16 mouse cellular contexts compared by ENCODE assay signal in the genomic region with DNA sequence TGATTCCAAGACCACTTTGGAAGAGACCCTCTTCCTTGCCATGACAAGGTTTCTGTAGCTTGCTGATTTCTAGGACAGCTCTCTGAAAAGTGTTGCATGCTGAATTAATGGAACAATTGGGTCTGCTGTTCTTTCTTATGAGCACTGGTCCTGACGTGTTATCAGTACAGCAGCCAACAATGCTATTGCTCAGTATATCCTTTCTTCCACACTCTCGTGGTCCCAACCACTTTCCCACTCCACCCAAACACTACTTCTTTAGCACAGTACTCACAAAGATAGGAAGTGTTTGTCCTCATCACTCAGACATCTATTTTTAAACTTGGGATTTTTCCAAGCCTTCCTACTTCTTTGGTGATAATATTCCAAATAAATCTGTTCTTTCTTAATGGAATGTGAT.
"Had no signal": no experiment of that assay in that cellular context is flagged by ENCODE, and none has a peak within 500 bp of the region (broad histone marks: within the 10 kb centered on the region; RNA-seq: fewer than 3 reads in every experiment).

No protein-coding gene starts in this region.

- DNase-seq: kidney, adult 9 months; kidney, postnatal 36 days; layer of hippocampus, adult 9-11 months; layer of hippocampus, postnatal 36 days; retina, postnatal 1 day; right cerebral cortex, postnatal 4 days; spleen, adult 18-20 months; thymus, adult 2 months; thymus, postnatal 25 days had no signal

- H3K36me3 ChIP-seq: limb, embryonic 15.5 days; liver, embryonic 12.5 days; midbrain, embryonic 12.5 days; neural tube, embryonic 13.5 days; stomach, embryonic 15.5 days had no signal

- H3K9ac ChIP-seq: limb, embryonic 15.5 days; liver, embryonic 12.5 days; midbrain, embryonic 12.5 days; neural tube, embryonic 13.5 days; stomach, embryonic 15.5 days had no signal

- H3K4me1 ChIP-seq: limb, embryonic 15.5 days; liver, embryonic 12.5 days; midbrain, embryonic 12.5 days; neural tube, embryonic 13.5 days; stomach, embryonic 15.5 days had no signal

- H3K9me3 ChIP-seq: limb, embryonic 15.5 days; liver, embryonic 12.5 days; midbrain, embryonic 12.5 days; neural tube, embryonic 13.5 days; stomach, embryonic 15.5 days had no signal

- H3K27me3 ChIP-seq: limb, embryonic 15.5 days; liver, embryonic 12.5 days; midbrain, embryonic 12.5 days; neural tube, embryonic 13.5 days; stomach, embryonic 15.5 days had no signal

- H3K4me2 ChIP-seq: limb, embryonic 15.5 days; liver, embryonic 12.5 days; midbrain, embryonic 12.5 days; neural tube, embryonic 13.5 days; stomach, embryonic 15.5 days had no signal

- ATAC-seq: liver, embryonic 12.5 days; midbrain, embryonic 16.5 days had no signal

- H3K27ac ChIP-seq: kidney, postnatal 0 days; limb, embryonic 15.5 days; liver, embryonic 12.5 days; midbrain, embryonic 12.5 days; neural tube, embryonic 13.5 days; stomach, embryonic 15.5 days had no signal

- H3K4me3 ChIP-seq: limb, embryonic 15.5 days; liver, embryonic 12.5 days; midbrain, embryonic 12.5 days; neural tube, embryonic 13.5 days; stomach, embryonic 15.5 days had no signal
